Mouse (Mus musculus): ENCODE measurements around the gene Rnd2.
"Not testable (repeated sequence)": the region's sequence is repeated elsewhere in the genome, so short reads cannot be mapped to it uniquely, and the experiment has no call there.

The Rnd2 gene

GRCm38 (mm10) chr11:101464211-101465100 is at the start of gene Rnd2:
Gene Rnd2, plus strand, starts transcription at chr11:101464999.
- no peak for DNase-seq (ENCODE audit: low spot score in 2 of 2)

- no peak for DNase-seq (ENCODE audit: low spot score in 2 of 2)
Measured at GRCm38 (mm10) chr11:101415306-101415705, 49.5 kb upstream of the Rnd2 start.

GRCm38 (mm10) chr11:101416433-101417100 is 48.2 kb upstream of the Rnd2 start:
- DNase-seq (ENCODE audit: low spot score in 2 of 2): no peak

GRCm38 (mm10) chr11:101417101-101417855 is 47.5 kb upstream of the Rnd2 start, which contains the start of gene Aarsd1:
Gene Aarsd1, minus strand, starts transcription at chr11:101417615.
- peak; percentile 83 to 92 for DNase-seq (ENCODE audit: low spot score in 2 of 2)

- DNase-seq (ENCODE audit: low spot score in 2 of 2): no peak
Measured at GRCm38 (mm10) chr11:101418991-101419390, 45.8 kb upstream of the Rnd2 start.

- DNase-seq (ENCODE audit: low spot score in 2 of 2): no peak
Measured at GRCm38 (mm10) chr11:101419610-101420009, 45.2 kb upstream of the Rnd2 start.

GRCm38 (mm10) chr11:101420148-101420547 is 44.7 kb upstream of the Rnd2 start:
- DNase-seq (ENCODE audit: low spot score in 2 of 2): no peak

- DNase-seq (ENCODE audit: low spot score in 2 of 2): no peak
Measured at GRCm38 (mm10) chr11:101424105-101424851, 40.5 kb upstream of the Rnd2 start, which contains the start of gene Gm27029. Gene Gm27029, minus strand, starts transcription at chr11:101424796.

- peak; percentile 96 to 100 for DNase-seq (ENCODE audit: low spot score in 2 of 2)
Measured at GRCm38 (mm10) chr11:101424925-101425813, 39.6 kb upstream of the Rnd2 start, which contains the start of the genes Rundc1 and Ptges3l. Gene Rundc1, plus strand, starts transcription at chr11:101425085. Gene Ptges3l, minus strand, starts transcription at chr11:101425333.

- DNase-seq (ENCODE audit: low spot score in 2 of 2): no peak
Measured at GRCm38 (mm10) chr11:101426165-101426564, 38.6 kb upstream of the Rnd2 start.

- no peak for DNase-seq (ENCODE audit: low spot score in 2 of 2)
Measured at GRCm38 (mm10) chr11:101431327-101431726, 33.5 kb upstream of the Rnd2 start.

- DNase-seq (ENCODE audit: low spot score in 2 of 2): no peak
Measured at GRCm38 (mm10) chr11:101433396-101433795, 31.4 kb upstream of the Rnd2 start.

GRCm38 (mm10) chr11:101435831-101436230 is 29.0 kb upstream of the Rnd2 start:
- no peak for DNase-seq (ENCODE audit: low spot score in 2 of 2)

- DNase-seq (ENCODE audit: low spot score in 2 of 2): no peak
Measured at GRCm38 (mm10) chr11:101436916-101437315, 27.9 kb upstream of the Rnd2 start.

- not testable (repeated sequence) for DNase-seq (ENCODE audit: low spot score in 2 of 2)
Measured at GRCm38 (mm10) chr11:101438006-101438405, 26.8 kb upstream of the Rnd2 start.

- not testable (repeated sequence) for DNase-seq (ENCODE audit: low spot score in 2 of 2)
Measured at GRCm38 (mm10) chr11:101441450-101442126, 23.2 kb upstream of the Rnd2 start.

GRCm38 (mm10) chr11:101442127-101442693 is 22.6 kb upstream of the Rnd2 start, which contains the start of gene Rpl27:
Gene Rpl27, plus strand, starts transcription at chr11:101442298.
- peak; percentile 95 to 98 for DNase-seq (ENCODE audit: low spot score in 2 of 2)

GRCm38 (mm10) chr11:101442760-101443159 is 22.0 kb upstream of the Rnd2 start:
- no peak for DNase-seq (ENCODE audit: low spot score in 2 of 2)

GRCm38 (mm10) chr11:101446319-101446718 is 18.5 kb upstream of the Rnd2 start:
- DNase-seq (ENCODE audit: low spot score in 2 of 2): no peak
